Mouse (Mus musculus) right cerebral cortex, postnatal 25 days (tissue): ENCODE data around the gene Reg2.
"Not testable (repeated sequence)": the region's sequence is repeated elsewhere in the genome, so short reads cannot be mapped to it uniquely, and the experiment has no call there.

ENCODE experiments used
- DNase-seq: peaks from one replicate; pipeline ENCODE4 v3.0.0; 2022

Gene Reg2

DNA sequence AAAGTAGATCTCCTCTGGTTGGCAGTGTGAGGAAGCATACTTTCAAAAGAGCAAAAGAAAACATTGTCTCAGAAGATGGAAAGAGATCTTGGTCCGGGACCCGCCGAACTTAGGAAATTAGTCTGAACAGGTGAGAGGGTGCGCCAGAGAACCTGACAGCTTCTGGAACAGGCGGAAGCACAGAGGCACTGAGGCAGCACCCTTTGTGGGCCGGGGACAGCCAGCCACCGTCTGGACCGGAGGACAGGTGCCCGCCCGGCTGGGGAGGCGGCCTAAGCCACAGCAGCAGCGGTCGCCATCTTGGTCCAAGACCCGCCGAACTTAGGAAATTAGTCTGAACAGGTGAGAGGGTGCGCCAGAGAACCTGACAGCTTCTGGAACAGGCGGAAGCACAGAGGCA lies at the start of gene Reg2:
TSS of gene Reg2 (plus strand) at position 301 of the 400 bp plus-strand sequence.
- not testable (repeated sequence) for DNase-seq

DNA sequence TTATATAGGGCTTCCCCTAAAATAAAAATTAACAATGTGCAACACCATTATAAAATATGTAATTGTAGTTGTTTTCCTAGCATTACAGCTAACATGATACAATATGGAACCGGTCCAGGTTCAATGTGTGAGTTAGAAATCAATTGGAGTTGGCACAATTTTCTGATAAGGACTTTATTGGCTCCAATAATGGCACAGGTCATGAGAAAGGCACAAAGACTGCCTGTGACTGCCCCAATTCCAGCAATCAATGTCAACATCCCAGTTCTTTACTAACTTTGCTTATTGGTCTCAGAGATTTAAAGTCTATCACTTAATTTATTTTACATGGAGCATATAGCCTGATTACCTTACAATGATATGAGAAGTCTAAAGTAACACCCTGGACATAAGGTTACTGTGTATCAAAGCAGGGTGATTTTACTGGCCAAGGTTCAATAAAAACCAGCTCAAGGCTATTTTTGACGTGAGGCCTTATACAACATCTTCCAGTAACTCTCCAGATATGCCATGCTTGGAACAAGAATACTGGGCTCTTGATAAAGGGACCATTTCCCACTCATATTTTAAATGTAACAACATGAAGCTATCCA lies 33.4 kb upstream of the Reg2 start:
- no peak for DNase-seq

GRCm38 (mm10) chr6:78370357-78370756 lies 25.1 kb upstream of the Reg2 start, which contains the start of gene Reg3b:
Reg3b (plus strand) TSS chr6:78370657.
- DNase-seq, result no peak

DNA sequence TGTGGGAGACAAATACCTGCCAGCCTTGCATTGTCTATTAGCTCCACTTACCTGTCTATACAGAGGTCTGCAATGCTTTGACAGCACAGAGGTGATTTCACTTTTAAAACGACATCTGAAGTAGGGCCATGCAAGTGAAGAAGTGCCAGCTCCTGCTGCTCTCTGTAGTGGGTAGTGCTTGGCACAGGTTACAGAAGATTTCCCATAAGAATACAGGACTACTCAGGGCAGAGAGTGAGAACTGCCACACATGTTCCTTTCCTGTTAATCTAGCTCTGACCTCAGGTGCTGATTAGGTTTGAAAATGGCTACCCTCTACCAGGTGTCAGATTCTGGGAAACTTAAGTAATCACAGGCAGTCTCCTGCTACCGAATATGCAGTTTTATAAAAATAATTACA lies 16.7 kb upstream of the Reg2 start, which contains the start of gene Reg3d:
TSS of gene Reg3d (minus strand) at position 101 of the 400 bp plus-strand sequence.
- DNase-seq, result no peak

- DNase-seq, result no peak
Measured at GRCm38 (mm10) chr6:78380409-78380808, 15.0 kb upstream of the Reg2 start, which contains the start of gene Reg3a. Reg3a (plus strand) TSS chr6:78380709.

GRCm38 (mm10) chr6:78385609-78386008 lies 9.8 kb upstream of the Reg2 start:
- no peak for DNase-seq

GRCm38 (mm10) chr6:78422411-78422810 lies 27.0 kb downstream of the Reg2 start, which contains the start of gene Reg1:
Reg1 (plus strand) TSS chr6:78422711.
- not testable (repeated sequence) for DNase-seq

GRCm38 (mm10) chr6:78425497-78425896 lies 30.1 kb downstream of the Reg2 start:
- no peak for DNase-seq

GRCm38 (mm10) chr6:78447202-78447601 lies 51.8 kb downstream of the Reg2 start:
- no peak for DNase-seq

DNA sequence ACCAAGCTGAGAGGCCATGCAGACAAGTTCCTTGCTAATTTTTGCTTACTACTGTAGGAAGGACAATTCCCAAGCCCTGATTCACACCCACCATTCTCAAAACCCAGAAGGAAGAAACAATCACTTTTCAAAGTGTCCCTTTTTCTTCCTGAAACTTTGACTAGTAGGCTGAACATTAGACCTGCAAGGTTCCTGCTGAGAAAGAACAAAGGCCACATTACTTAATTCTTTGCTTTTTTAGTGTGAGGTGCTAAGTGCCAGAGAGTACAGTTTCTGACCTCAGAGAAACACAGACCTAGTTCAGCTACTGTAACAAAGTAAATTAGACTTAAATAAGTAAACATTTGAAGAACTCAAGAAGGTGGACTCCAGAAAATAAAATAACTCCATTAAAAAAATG lies 53.0 kb downstream of the Reg2 start:
- DNase-seq, result no peak

DNA sequence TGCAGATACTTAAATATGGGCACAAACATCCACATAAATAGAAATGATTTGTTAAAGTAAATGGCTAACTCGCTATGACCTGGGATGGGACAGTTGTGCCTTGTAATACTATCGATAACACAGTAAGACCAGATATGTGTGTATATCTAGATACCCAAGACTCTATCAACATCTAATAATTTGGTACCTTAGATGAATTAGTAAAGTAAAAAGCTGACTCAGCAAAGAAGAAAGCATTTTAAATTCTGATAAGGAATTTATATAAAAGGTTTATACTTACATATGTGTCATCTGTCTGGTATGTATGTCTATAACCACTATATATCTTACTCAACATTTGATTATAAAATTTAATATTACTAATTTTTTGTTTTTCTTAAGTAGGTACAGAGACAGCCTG lies 57.4 kb downstream of the Reg2 start:
- DNase-seq, result no peak
